Mouse (Mus musculus) kidney, postnatal 36 days (tissue): ENCODE results near the gene Lypla2.
"Not testable (repeated sequence)": the region's sequence is repeated elsewhere in the genome, so short reads cannot be mapped to it uniquely, and the experiment has no call there.

ENCODE experiments used
- DNase-seq, 2 experiments: peaks; one replicate each; pipeline ENCODE4 v3.0.0; 2021 to 2022; ENCODE audit warnings: mixed read lengths in 2 of 2

Lypla2 gene

GRCm38 (mm10) chr4:135972556-135972906, at the start of gene Lypla2:
Gene Lypla2 (minus strand): TSS chr4:135972626.
- peak; percentile 92 to 94 for DNase-seq

DNA sequence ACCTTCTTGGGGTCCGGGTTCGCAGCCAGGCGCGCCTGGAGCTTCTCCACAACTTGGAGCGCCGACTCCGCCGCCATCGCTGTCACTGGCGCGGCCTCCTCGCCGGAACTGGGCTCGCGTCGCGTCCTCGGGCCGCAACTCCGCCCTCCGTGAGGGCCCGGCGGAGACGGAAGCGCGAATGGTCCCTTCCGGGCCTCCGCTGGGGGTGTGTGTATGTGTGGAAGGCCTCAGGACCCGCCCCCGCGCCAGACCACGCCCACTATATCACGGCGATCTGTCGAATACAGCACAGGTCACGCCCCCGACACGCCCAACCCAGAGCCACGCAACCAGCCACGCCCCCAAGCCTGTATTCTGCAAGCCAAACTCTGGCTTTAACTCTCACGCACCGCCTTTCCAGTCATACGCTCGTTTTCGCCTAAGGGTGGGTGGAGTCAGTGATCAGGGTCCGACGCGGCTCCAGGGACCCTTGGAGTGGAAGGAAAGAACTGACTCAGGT, 49.2 kb upstream of the Lypla2 start, which contains the start of gene Eloa:
Gene Eloa (minus strand): TSS at position 215 of the 499 bp plus-strand sequence.
- peak; percentile 100 for DNase-seq

DNA sequence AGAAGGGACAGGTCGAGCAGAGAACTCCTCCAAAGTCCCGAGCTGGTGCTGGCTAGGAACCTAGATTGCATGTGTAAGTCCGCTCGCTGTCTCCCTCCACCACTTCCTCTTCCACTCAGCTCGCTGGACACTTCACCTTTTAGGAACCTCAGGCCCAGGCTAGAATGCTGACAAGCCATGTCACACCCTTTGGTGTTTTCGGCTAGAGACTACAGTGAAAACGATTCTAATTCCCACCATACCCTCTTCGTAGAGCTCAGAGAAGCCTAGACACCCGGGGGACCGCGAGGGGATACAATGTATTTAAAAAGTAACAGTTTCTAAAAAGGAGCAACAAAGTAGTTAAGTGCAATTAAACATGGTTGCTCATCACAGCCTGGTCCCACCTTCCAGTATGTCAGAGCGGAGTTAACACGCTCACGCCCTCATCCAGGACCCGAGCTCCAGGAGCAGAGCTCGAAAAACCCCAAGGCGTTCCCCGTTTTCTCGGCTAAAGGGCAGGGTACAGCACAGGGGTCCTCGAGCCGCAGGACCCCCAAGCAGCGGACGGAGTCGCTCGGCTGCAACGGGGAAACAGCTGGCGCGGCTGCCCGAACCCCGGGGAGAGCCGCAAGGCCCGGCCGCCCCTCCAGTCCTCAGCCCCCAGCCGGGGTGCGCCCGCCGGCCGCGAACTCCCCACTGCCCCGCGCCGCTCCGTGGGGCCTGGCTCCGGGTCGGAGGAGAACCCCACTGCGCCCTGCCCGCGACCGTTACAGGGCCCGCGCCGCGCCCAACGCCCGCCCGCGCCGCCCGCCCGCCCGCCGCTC, 48.5 kb upstream of the Lypla2 start:
- peak; percentile 16 to 34 for DNase-seq

DNA sequence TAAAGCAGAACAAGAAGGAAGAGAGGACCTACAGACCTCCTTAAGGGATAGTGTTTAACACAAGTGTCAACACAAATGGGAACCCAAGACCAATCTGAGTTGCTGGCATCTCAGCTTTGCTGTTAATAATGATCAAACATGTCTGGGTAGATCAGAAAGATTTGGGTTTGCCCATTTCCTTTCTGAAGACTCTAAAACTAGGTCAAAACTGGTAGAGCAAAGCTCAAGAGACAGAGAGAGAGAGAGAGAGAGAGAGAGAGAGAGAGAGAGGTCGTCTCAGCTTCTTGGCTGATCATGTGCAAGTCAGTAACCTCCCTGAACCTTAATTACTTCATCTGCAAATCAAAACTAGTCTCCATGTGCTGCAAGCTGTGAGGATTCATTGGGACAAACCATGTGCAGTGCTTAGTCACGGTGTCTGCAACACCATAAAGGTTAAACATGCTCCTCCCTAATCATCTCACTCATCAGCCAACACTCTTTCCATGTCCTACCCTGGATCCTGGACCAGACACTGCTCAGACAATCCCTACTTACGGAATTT, 43.7 kb upstream of the Lypla2 start:
- DNase-seq = no peak

- no peak for DNase-seq
These were observed 38.2 kb upstream of the Lypla2 start for GRCm38 (mm10) chr4:136010586-136010985.

DNA sequence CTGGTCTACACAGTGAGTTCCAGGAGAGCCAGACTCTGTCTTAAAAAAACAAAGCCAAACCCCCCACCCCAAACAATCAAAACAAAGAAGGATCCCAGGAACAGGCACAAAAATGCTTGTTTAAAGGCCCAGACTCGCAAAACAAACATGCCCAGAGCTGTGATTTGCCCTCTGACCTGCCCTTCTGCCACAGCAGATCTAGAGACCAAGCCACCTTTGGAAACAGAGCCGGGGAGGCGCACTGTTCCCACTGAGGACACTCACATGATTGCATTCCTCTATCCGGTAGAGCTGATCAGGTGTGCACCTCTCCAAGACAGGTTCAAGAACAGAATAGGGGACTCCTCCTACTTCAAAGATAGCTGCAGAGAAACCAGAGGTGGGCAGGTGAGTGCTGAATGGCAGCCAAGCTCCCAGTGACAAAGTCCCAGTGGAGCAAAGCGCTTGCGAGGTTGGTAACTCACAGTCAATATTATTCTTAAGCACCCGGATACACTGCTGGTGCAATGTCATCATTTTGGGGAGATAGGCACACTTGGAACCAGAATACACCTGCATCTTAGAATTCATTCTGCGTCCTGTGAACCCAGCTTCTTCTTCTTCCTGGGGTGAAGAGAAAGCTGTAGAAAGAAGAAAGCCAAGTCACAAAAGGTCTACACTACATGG, 36.5 kb upstream of the Lypla2 start:
- peak in 1 of 2 experiments; percentile 18 for DNase-seq

DNA sequence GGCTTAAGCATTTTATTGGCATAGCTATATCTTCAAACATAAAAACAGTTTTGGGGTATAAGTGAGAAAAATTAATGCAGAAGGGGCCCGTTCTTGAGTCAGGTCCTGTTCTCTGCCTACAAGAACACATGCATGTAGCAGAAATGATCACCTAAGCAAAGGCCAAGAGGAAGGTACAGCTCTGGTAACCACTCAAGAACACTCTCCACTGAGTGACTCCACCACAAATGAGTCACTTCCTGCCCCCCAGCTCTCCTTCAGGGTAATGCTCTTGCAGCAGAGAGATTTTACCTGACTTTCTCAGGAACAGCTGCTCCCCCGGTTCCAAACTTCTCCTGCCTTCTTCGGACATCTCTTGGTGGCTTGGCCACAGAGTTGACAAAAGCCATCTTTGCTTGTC, 34.4 kb upstream of the Lypla2 start:
- no peak for DNase-seq

GRCm38 (mm10) chr4:136004921-136005320, 32.5 kb upstream of the Lypla2 start:
- peak; percentile 34 to 40 for DNase-seq

GRCm38 (mm10) chr4:136004107-136004675, 31.8 kb upstream of the Lypla2 start:
- no peak for DNase-seq

DNA sequence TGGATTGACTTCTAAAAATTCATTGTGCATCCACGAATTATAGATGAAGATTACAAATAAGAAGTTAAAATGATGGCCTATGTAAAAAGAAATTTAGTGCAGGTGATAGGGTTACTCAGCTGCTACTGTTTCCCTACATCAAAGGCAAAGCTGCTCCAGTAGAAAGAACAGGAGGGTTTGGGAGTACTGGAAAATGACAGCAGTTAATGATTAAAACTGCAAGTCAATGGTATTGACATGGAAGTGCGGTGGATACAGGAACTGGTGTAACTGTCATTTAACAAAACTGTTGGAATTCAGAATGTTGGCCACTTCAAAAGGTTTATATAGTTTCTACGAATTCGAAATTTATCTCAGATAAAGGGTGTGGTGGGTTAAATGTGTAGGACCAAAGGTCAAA, 22.7 kb upstream of the Lypla2 start:
- DNase-seq = no peak

GRCm38 (mm10) chr4:135993941-135994340, 21.5 kb upstream of the Lypla2 start:
- no peak for DNase-seq

DNA sequence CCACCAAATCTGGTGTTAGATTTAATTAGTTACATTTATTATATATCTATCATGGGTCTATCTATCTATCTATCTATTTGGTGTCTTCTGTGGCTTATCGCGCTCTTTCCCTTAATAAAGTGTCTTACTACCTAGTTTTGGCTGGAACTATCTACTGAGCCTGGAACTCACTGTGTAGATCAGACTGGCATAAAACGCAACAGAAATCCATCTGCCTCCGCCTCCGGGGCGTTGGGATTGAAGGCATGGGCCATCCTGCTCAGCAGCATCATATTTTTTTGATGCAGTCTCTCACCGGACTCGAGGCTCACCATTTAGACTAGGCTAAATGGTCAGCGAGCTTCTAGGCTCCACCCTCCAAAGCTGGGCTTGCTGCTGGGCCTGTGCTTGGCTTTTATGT, 15.3 kb upstream of the Lypla2 start:
- DNase-seq = no peak

GRCm38 (mm10) chr4:135986943-135987710, 14.7 kb upstream of the Lypla2 start, which contains the start of gene Pithd1:
Gene Pithd1 (minus strand): TSS chr4:135987264.
- peak; percentile 92 to 94 for DNase-seq

DNA sequence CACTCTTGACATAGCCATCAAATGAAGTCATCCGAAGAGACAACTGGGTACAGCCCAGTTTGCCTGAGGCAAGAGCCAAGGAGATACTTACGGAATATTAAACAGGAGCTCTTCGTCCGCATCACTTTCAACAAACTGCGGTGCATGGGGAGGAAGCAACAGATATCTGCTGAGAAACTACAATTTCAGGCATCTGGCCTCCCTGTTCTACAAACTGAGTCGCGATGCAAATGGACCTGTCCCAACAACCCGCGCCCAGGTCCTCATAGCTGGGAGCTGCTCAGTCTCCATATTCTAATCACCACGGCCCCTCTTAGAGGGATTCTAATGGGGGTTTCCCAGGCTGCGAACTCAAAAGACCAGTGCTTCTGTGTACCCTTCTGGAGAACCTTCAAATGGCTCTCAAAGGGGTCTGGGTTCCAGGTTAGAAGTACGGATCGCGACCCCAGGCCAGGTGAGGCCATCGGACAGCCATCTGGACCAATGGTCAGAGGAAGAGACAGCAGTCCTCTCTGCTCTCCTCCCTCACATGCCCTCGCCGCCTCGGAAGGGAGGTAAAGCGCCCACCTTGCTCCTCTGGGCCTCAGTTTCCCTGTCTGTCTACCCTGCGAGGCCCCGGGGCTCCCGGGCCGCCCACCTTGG, 14.0 kb upstream of the Lypla2 start:
- DNase-seq = no peak

- no peak for DNase-seq
These were observed 13.3 kb upstream of the Lypla2 start for GRCm38 (mm10) chr4:135985769-135986168.

GRCm38 (mm10) chr4:135985193-135985592, 12.8 kb upstream of the Lypla2 start:
- DNase-seq = no peak

GRCm38 (mm10) chr4:135984556-135984955, 12.1 kb upstream of the Lypla2 start:
- no peak for DNase-seq

DNA sequence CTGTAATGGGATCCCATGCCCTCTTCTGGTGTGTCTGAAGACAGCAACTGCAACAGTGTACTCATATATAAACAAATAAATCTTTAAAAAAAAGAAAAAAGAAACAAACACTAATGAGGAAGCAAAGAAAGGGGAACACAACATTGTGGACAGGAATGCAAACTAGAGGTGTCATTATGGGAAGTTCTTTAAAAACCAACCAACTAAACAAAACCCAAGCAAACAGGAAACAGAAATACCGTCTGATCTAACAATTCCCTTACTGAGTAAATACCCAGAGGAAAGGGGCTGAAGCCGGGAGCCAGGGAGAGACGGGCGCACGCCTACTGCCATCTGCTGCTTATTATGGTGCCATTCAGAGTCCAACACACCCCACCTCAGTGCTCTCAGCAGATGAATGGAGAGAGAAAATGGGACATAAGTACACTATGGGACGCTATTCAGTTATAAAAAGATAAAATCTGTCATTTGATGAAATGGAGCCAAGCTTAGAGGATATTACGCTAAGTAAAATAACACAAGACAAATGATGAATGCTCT, 9.2 kb upstream of the Lypla2 start:
- DNase-seq = no peak

DNA sequence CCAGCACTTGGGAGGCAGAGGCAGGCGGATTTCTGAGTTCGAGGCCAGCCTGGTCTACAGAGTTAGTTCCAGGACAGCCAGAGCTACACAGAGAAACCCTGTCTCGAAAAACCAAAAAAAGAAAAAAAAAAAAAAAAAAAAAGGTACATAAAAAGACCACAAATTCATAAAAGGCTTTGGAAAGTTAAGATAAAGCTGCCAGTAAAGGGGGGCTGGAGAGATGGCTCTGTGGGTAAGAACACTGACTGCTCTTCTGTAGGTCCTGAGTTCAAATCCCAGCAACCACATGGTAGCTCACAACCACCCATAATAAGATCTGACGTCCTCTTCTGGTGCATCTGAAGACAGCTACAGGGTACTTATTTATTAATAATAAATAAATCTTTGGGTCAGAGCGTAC, 7.8 kb upstream of the Lypla2 start:
- DNase-seq = not testable (repeated sequence)

GRCm38 (mm10) chr4:135976146-135976545, 3.7 kb upstream of the Lypla2 start:
- no peak for DNase-seq

DNA sequence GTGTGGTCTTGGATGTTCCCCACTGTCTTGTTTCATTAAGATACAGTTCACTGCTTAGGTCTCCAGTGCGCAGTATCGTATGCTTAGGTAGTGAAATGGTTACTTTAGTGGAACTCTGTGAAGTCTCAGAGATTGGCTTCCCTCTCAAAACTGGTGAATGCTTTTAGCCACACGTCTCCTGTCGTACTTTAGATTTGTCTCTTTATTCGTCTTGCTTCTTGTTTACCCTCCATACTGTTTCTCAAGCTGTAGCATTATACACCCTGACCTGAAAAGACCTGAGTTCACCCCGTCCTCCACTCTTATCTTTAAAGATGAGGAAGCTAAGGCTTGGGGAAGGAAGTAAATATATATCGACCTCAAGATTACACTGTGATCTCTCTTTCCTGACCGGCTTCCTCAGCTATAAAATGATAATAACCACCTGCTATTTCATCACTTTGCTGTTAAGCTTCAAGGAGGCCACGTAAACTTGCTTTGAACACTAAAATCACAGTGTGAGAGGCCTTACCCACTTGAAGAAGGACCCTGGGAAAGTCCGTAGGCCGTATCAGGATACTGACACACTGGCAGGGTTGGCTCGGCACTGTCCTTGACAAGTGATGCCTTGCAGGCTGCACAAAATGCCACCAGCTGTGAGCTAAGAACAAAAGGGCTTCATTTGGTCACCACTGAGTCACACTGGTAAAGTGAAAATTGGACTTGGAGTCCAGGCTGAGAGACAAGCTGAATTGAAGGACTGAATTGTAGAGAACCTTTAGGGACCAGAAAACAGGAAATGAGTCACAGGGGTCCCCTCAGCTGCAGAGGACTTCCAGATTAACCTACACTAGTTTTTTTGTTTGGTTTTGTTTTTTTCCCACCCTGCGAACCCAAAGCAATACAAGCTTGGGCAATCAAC, 735 bp upstream of the Lypla2 start:
- DNase-seq = no peak
